Mouse (Mus musculus) heart, embryonic 10.5 days (tissue): Measurements from ENCODE around the gene Fam163a. TPM values are rescaled to one million over a fixed set of nuclear protein-coding genes. Genes with fewer than 3 reads are reported as not detected.
A peak's percentile ranks its signal among the peaks of the same experiment; 100 is the strongest.

Experiments
- DNase-seq: peaks from one replicate; pipeline ENCODE4 v3.0.0-alpha.2; 2017; ENCODE audit warnings: low spot score
- H3K27ac ChIP-seq: fragments of 300-500 bp; sonication (generic); 2 replicates; pipeline ENCODE4 v1.5.1; 2016; ENCODE audit warnings: mild to moderate bottlenecking
- H3K27me3 ChIP-seq: fragments of 300-500 bp; sonication (generic); 2 replicates; pipeline ENCODE4 v1.6.1; 2016; ENCODE audit warnings: mild to moderate bottlenecking; ENCODE audit not compliant: poor library complexity, insufficient read depth, severe bottlenecking
- H3K36me3 ChIP-seq: fragments of 300-500 bp; sonication (generic); 2 replicates; pipeline ENCODE4 v1.6.1; 2016; ENCODE audit warnings: mild to moderate bottlenecking, moderate library complexity
- H3K4me1 ChIP-seq: fragments of 300-500 bp; sonication (generic); 2 replicates; pipeline ENCODE4 v1.6.1; 2016; ENCODE audit warnings: mild to moderate bottlenecking
- H3K4me3 ChIP-seq: fragments of 300-500 bp; sonication (generic); 2 replicates; pipeline ENCODE4 v1.5.1; 2016; ENCODE audit warnings: mild to moderate bottlenecking, moderate library complexity
- H3K9me3 ChIP-seq: fragments of 300-500 bp; sonication (generic); 2 replicates; pipeline ENCODE4 v1.6.1; 2016; ENCODE audit warnings: mild to moderate bottlenecking, moderate library complexity
- WGBS: fragments of 180-500 bp; shearing (Covaris S2); methylation state at CpG from one replicate; pipeline ENCODE4 v1.1.7; 2016; 5-methylcytosine and 5-hydroxymethylcytosine counted together
- polyA plus RNA-seq: library from polyadenylated mRNA; unstranded; fragments of >200 nt; fragmentation: Nextera tagmentation; extraction: Ambion mirVana; gene quantifications from 2 replicates; pipeline ENCODE4 v1.2.1, GENCODE M21; 2016

The Fam163a gene
- polyA plus RNA-seq, 1 experiment from 2014 or later = 1.1 TPM

DNA sequence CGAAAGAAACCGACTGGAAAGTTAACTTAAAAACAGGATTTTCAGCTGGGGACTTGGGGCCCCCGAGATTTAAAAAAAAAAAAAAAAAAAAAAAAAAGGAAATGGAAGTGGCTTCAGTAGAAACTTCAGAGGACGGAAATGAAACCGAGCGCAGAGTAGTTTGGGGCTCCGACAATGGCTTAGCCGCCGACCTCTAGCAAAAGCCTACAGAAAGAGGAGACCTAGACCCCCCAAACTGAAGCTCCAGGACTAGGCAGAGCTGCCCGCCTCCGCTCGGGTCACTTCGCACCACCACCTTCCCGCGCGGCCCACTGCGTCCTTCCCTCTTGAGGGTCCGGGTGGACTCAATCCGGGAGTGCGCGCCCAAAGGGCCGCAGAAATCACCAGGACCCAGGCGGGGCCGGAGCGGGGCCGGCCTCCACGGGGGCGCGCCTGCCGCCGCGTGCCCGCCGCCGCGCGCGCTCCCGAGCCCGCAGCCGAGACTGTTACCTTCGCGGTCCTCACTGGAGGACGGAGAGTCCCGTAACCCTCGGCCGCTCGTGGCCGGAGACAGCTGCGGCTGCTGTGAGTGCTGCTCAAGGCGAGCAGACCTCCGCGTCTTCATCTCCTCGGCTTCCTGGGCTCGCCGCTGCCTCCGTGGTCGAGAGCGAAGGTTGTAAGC, 169.4 kb downstream of the Fam163a start, which contains the start of gene Tor1aip2:
Gene Tor1aip2, plus strand, starts transcription at position 135 of the 661 bp plus-strand sequence.
- peak; percentile 96 for DNase-seq
- peaks cover 35% of the 10 kb centered on the region for H3K36me3 ChIP-seq
- H3K4me3 ChIP-seq = peak within 1 kb of the TSS; percentile 82
- H3K27ac ChIP-seq = peak within 1 kb of the TSS; percentile 97
- whole genome bisulfite sequencing = under 1% methylated on average over 59 of the region's 59 CpGs
- peaks cover 11% of the 10 kb centered on the region; the same call in 1 of the 2 replicates for H3K4me1 ChIP-seq
- no peaks in the 10 kb centered on the region for H3K27me3 ChIP-seq
- H3K9me3 ChIP-seq = no peaks in the 10 kb centered on the region

DNA sequence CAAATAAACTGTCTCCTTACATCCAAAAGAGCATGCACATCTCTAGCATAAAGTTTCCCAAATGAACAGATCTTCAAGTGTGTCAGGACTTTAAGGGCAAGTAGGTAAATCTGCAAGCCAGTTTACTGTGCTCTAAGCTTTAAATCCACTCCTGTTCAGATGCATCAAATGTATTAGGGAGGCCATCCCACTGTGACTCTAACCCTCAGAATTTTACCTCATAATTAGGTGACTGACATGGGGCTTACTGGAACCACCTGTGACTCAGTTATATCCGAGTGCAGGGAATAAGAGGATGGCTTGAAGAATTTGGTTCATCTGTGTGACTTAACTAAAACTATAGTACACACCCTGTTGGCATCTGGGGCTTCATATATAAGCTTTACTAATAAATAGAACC, 170.2 kb downstream of the Fam163a start:
- 33% methylated on average over 1 of the region's 1 CpGs for WGBS
- H3K27ac ChIP-seq = peak overlapping the region; percentile 97; the same call in 1 of the 2 replicates
- H3K4me1 ChIP-seq = peaks cover 9% of the 10 kb centered on the region; the same call in 1 of the 2 replicates
- H3K36me3 ChIP-seq = peaks cover 42% of the 10 kb centered on the region
- peak overlapping the region; percentile 82 for H3K4me3 ChIP-seq
- no peak for DNase-seq
- H3K9me3 ChIP-seq = no peaks in the 10 kb centered on the region
- H3K27me3 ChIP-seq = no peaks in the 10 kb centered on the region

DNA sequence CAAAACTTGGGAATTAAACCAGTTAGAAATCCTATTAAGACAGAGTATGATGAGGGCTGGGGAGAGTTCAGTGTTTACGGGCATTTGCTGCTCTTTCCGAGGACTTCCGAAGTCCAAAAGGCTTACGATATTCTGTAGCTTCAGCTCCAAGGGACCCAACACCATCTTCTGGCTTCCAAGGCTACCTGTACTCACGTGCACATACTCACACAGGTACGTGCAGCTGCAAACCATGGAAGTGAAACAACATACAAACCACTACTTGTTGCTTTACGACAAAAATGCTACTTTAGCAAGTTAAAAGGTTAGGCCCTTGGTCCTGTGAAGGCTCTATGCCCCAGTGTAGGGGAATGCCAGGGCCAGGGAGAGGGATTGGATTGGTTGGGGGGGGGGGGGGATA, 170.9 kb downstream of the Fam163a start:
- H3K27ac ChIP-seq = no peak overlapping the region
- no peaks in the 10 kb centered on the region for H3K27me3 ChIP-seq
- peaks cover 50% of the 10 kb centered on the region for H3K36me3 ChIP-seq
- no peak overlapping the region for H3K4me3 ChIP-seq
- DNase-seq = no peak
- H3K4me1 ChIP-seq = peaks cover 9% of the 10 kb centered on the region; the same call in 1 of the 2 replicates
- WGBS = 96% methylated on average over 7 of the region's 7 CpGs
- no peaks in the 10 kb centered on the region for H3K9me3 ChIP-seq

DNA sequence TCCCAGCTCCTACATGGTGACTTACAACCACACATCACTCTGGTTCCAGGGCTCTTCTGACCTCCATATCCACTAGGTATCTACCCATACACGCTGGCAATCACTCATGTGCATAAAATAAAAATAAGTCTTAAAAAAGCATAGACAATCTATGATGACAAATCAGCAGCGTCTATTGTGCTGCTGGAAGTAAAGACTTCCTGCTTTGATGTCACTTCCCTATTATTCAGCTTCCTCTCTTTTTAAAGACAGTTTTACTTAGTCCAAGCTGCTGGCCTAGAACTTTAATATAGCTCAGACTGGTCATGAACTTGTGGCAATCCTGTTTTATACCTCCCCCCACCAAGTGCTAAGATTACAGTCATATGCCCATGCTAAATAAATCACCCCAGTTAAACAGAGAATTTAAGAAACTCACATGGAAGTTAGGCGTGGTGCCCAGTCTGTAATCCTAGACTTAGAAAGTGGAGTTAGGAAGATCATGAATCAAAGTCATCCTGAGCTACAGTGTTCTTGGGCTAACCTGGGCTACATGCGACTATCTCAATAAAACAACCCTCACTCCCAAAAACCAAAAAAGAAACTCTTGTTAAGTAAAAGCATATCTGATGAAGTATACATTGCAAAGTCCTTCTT, 176.4 kb downstream of the Fam163a start:
- H3K27ac ChIP-seq = no peak overlapping the region
- no peaks in the 10 kb centered on the region for H3K27me3 ChIP-seq
- no peaks in the 10 kb centered on the region for H3K4me1 ChIP-seq
- H3K9me3 ChIP-seq = no peaks in the 10 kb centered on the region
- no peak for DNase-seq
- H3K4me3 ChIP-seq = no peak overlapping the region
- peaks cover 73% of the 10 kb centered on the region for H3K36me3 ChIP-seq
- WGBS = 89% methylated on average over 4 of the region's 4 CpGs

DNA sequence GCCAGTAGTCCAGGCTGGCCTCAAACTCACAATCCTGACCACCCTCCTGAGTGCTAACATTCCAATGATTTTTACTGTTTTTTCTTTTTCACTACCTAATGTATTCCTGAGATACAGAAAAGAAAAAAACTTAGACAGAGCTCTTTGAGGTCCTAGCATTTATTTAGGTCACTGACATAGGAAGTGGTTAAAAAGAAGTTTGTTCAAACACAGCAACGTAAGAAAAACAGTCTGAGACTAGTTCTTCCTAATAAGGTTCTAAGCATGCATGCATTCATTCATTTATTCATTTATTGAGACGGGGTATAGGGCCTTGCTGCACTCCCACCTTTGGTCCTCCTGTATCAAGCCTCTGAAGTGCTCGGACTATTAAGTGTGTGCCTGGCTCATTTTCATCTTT, 177.0 kb downstream of the Fam163a start:
- 90% methylated on average over 3 of the region's 3 CpGs for WGBS
- Histone ChIP-seq H3K36me3 (peaks cover 70% of the 10 kb centered on the region), H3K27me3 (no peaks in the 10 kb centered on the region), H3K4me1 (no peaks in the 10 kb centered on the region), H3K27ac (no peak overlapping the region), H3K9me3 (no peaks in the 10 kb centered on the region), H3K4me3 (no peak overlapping the region)
- no peak for DNase-seq

Other genes starting within 250 kb of the Fam163a start
- 4.5 and 5.0 TPM in 2 replicates for gene Cep350, start 231.8 kb downstream of the Fam163a start, polyA plus RNA-seq
- gene Tor1aip2, start 169.6 kb downstream of the Fam163a start, polyA plus RNA-seq = 92.8 and 108 TPM in 2 replicates
- 35.6 and 38.8 TPM in 2 replicates for gene Tor1aip1, start 168.5 kb downstream of the Fam163a start, polyA plus RNA-seq
- gene Tdrd5, start 98.6 kb upstream of the Fam163a start, polyA plus RNA-seq = 0.18 and 0.21 TPM in 2 replicates
- gene Nphs2, start 105.7 kb upstream of the Fam163a start, polyA plus RNA-seq = not detected in 2 replicates
- gene Gm2000, start 161.0 kb upstream of the Fam163a start, polyA plus RNA-seq = 667 and 794 TPM in 2 replicates
- 0.20 and 0.43 TPM in 2 replicates for gene Axdnd1, start 216.1 kb upstream of the Fam163a start, polyA plus RNA-seq